Mouse (Mus musculus) MEL (cell line): Measurements from ENCODE around the gene Adam12. TPM values are rescaled to one million over a fixed set of nuclear protein-coding genes. Genes with fewer than 3 reads are reported as not detected.

ENCODE experiments used
- DNase-seq: peaks from one replicate; pipeline ENCODE4 v3.0.0; 2011; ENCODE audit warnings: low read depth, low spot score
- H3K27ac ChIP-seq: 2 replicates; pipeline ENCODE4 v1.5.1; 2012; ENCODE audit warnings: low read depth, mild to moderate bottlenecking, control low read depth, low read length, moderate library complexity; ENCODE audit not compliant: control insufficient read depth
- H3K27me3 ChIP-seq, 2 experiments: fragments of 150-350 bp in 1 of 2; sonication (generic) in 1 of 2; 2 replicates each; pipeline ENCODE4 v1.6.1; 2012; ENCODE audit warnings: low read length in 2 of 2, mild to moderate bottlenecking in 2 of 2, improper control_type of control experiment in 1 of 2, moderate library complexity in 1 of 2; ENCODE audit not compliant: insufficient read depth in 2 of 2, control insufficient read depth in 1 of 2
- H3K36me3 ChIP-seq, 2 experiments: 2 replicates each; pipeline ENCODE4 v1.6.1; 2012 to 2014; ENCODE audit warnings: low read length in 2 of 2, improper control_type of control experiment in 1 of 2, inconsistent platforms in 1 of 2, mild to moderate bottlenecking in 1 of 2; ENCODE audit not compliant: insufficient read depth in 2 of 2, control insufficient read depth in 1 of 2
- H3K4me1 ChIP-seq, 2 experiments: fragments of 150-350 bp in 1 of 2; sonication (generic) in 1 of 2; 2 replicates each; pipeline ENCODE4 v1.6.1; 2012; ENCODE audit warnings: low read length in 2 of 2, improper control_type of control experiment in 1 of 2, mild to moderate bottlenecking in 1 of 2; ENCODE audit not compliant: insufficient read depth in 2 of 2, control insufficient read depth in 1 of 2
- H3K4me3 ChIP-seq, 2 experiments: fragments of 150-350 bp in 1 of 2; sonication (generic) in 1 of 2; 2 replicates each; pipeline ENCODE4 v1.5.1; 2012; ENCODE audit warnings: low read depth in 2 of 2, low read length in 2 of 2, mild to moderate bottlenecking in 2 of 2, moderate library complexity in 2 of 2, control low read depth in 1 of 2, improper control_type of control experiment in 1 of 2; ENCODE audit not compliant: control insufficient read depth in 1 of 2, insufficient read depth in 1 of 2
- H3K79me2 ChIP-seq: 2 replicates; pipeline ENCODE4 v1.6.1; 2012; ENCODE audit warnings: mild to moderate bottlenecking, low read length, moderate library complexity; ENCODE audit not compliant: control insufficient read depth, poor library complexity, insufficient read depth
- H3K9ac ChIP-seq: 2 replicates; pipeline ENCODE4 v1.6.1; 2012; ENCODE audit warnings: low read depth, mild to moderate bottlenecking, control low read depth, low read length, moderate library complexity; ENCODE audit not compliant: control insufficient read depth, poor library complexity, severe bottlenecking
- H3K9me3 ChIP-seq: fragments of 150-350 bp; sonication (generic); replicated peaks from 2 replicates; pipeline ENCODE4 v1.6.1; 2012; ENCODE audit warnings: mild to moderate bottlenecking, low read length, improper control_type of control experiment, moderate library complexity; ENCODE audit not compliant: insufficient read depth
- E2F4 ChIP-seq: IDR thresholded peaks from 2 replicates; pipeline ENCODE4 v1.6.1; 2011; ENCODE audit warnings: low read depth, low read length, improper control_type of control experiment, borderline replicate concordance
- GATA1 ChIP-seq: IDR thresholded peaks from 2 replicates; pipeline ENCODE4 v1.6.1; 2011; ENCODE audit warnings: low read depth, low read length, improper control_type of control experiment
- JUND ChIP-seq: IDR thresholded peaks from 2 replicates; pipeline ENCODE4 v1.6.1; 2011; ENCODE audit warnings: low read depth, mild to moderate bottlenecking, improper control_type of control experiment, low read length
- MAFK ChIP-seq: IDR thresholded peaks from 2 replicates; pipeline ENCODE4 v1.6.1; 2011; ENCODE audit warnings: low read depth, mild to moderate bottlenecking, low read length, improper control_type of control experiment, borderline replicate concordance
- MAZ ChIP-seq: IDR thresholded peaks from 2 replicates; pipeline ENCODE4 v1.6.1; 2012; ENCODE audit warnings: low read depth, mild to moderate bottlenecking, inconsistent platforms, low read length, improper control_type of control experiment
- MXI1 ChIP-seq: IDR thresholded peaks from 2 replicates; pipeline ENCODE4 v1.6.1; 2011; ENCODE audit warnings: mild to moderate bottlenecking, low read depth, low read length, improper control_type of control experiment
- MYB ChIP-seq: IDR thresholded peaks from 2 replicates; pipeline ENCODE4 v1.6.1; 2011; ENCODE audit warnings: mild to moderate bottlenecking, low read depth, low read length, improper control_type of control experiment
- NELFE ChIP-seq: IDR thresholded peaks from 2 replicates; pipeline ENCODE4 v1.6.1; 2011; ENCODE audit warnings: low read depth, low read length, improper control_type of control experiment
- NRF1 ChIP-seq: IDR thresholded peaks from 2 replicates; pipeline ENCODE4 v1.6.1; 2014; ENCODE audit warnings: low read depth, mild to moderate bottlenecking, inconsistent platforms, low read length, improper control_type of control experiment, moderate library complexity; ENCODE audit not compliant: poor library complexity, insufficient read depth, severe bottlenecking
- RCOR1 ChIP-seq: IDR thresholded peaks from 2 replicates; pipeline ENCODE4 v1.6.1; 2012; ENCODE audit warnings: low read depth, mild to moderate bottlenecking, inconsistent platforms, low read length, improper control_type of control experiment
- SIN3A ChIP-seq: IDR thresholded peaks from 2 replicates; pipeline ENCODE4 v1.6.1; 2012; ENCODE audit warnings: low read length, improper control_type of control experiment, inconsistent platforms
- SMC3 ChIP-seq: IDR thresholded peaks from 2 replicates; pipeline ENCODE4 v1.6.1; 2011; ENCODE audit warnings: low read depth, low read length, improper control_type of control experiment
- TBP ChIP-seq: IDR thresholded peaks from 2 replicates; pipeline ENCODE4 v1.8.0; 2011; ENCODE audit warnings: low read depth, low read length, improper control_type of control experiment
- TCF12 ChIP-seq: IDR thresholded peaks from 2 replicates; pipeline ENCODE4 v1.6.1; 2014; ENCODE audit warnings: low read depth, mild to moderate bottlenecking, inconsistent platforms, low read length, improper control_type of control experiment, moderate library complexity
- ZKSCAN1 ChIP-seq: IDR thresholded peaks from 2 replicates; pipeline ENCODE4 v1.6.1; 2012; ENCODE audit warnings: low read depth, mild to moderate bottlenecking, inconsistent platforms, low read length, improper control_type of control experiment, moderate library complexity
- polyA plus RNA-seq, 2 experiments: library from polyadenylated mRNA; stranded (reverse) in 1 of 2; unstranded in 1 of 2; fragments of >175 nt in 1 of 2; fragments of >200 nt in 1 of 2; gene quantifications; 2 replicates each; pipeline versions ENCODE4 v1.2.1 to v1.2.4; 2012; ENCODE audit warnings: low replicate concordance in 2 of 2, low read depth in 1 of 2; ENCODE audit not compliant: insufficient read length in 2 of 2, insufficient read depth in 1 of 2, missing spikeins in 1 of 2
- total RNA-seq: library from RNA; depleted of rRNA; stranded (reverse); fragments of 300-350 nt; gene quantifications from 2 replicates; pipeline ENCODE4 v1.2.3, GENCODE M21; 2012

Gene Adam12
- total and polyA plus RNA-seq, 3 experiments, result not detected

- H3K4me1 ChIP-seq, result no peaks in the 10 kb centered on the region
- no peak for DNase-seq
- H3K9ac ChIP-seq, result no peak overlapping the region
- no peak overlapping the region for H3K27ac ChIP-seq
- no peaks in the 10 kb centered on the region for H3K36me3 ChIP-seq
- H3K4me3 ChIP-seq, result no peak overlapping the region
- no peaks in the 10 kb centered on the region for H3K27me3 ChIP-seq
- TF ChIP-seq TCF12 (no peak), MXI1 (no peak), SMC3 (no peak), GATA1 (no peak)
- H3K9me3 ChIP-seq, result no peaks in the 10 kb centered on the region
- H3K79me2 ChIP-seq, result no peaks in the 10 kb centered on the region
Observed at GRCm38 (mm10) chr7:134223444-134224161, 8.3 kb downstream of the Adam12 start.

- H3K4me3 ChIP-seq, result no peak overlapping the region
- DNase-seq, result no peak
- no peaks in the 10 kb centered on the region for H3K27me3 ChIP-seq
- H3K9ac ChIP-seq, result no peak overlapping the region
- TF ChIP-seq MAZ, result no peak
- TF ChIP-seq JUND, result no peak
- TF ChIP-seq MXI1, result no peak
- TF ChIP-seq SMC3, result no peak
- TF ChIP-seq NELFE, result no peak
- TF ChIP-seq NRF1, result no peak
- no peak for TF ChIP-seq TBP
- no peak for TF ChIP-seq MYB
- TF ChIP-seq TCF12, result no peak
- H3K27ac ChIP-seq, result no peak overlapping the region
- no peaks in the 10 kb centered on the region for H3K79me2 ChIP-seq
- no peaks in the 10 kb centered on the region for H3K4me1 ChIP-seq
- H3K36me3 ChIP-seq, result no peaks in the 10 kb centered on the region
- no peaks in the 10 kb centered on the region for H3K9me3 ChIP-seq
Observed at GRCm38 (mm10) chr7:134207956-134208355, 24.0 kb downstream of the Adam12 start.

DNA sequence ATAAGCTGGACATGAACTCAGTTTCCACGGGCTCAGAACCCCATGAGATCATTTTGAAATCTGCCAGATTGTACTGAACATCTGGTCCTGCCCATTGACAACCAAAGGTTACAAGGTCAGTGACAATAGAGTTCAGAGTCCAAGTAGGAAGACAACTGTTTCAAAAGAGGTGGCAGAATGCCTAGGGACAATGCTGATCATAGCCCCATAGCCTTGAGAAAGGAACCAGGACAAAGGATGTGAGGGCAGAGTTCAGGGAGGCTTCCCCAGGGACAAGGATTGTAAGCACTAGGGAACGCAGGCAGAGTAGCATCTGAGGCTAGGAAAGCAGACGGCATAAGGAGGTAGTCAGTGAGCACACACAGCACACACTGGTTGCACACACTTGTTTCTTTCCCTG is 38.9 kb downstream of the Adam12 start:
- Histone ChIP-seq H3K27ac (no peak overlapping the region), H3K9ac (no peak overlapping the region), H3K79me2 (no peaks in the 10 kb centered on the region), H3K4me1 (no peaks in the 10 kb centered on the region), H3K27me3 (no peaks in the 10 kb centered on the region), H3K9me3 (no peaks in the 10 kb centered on the region), H3K36me3 (no peaks in the 10 kb centered on the region), H3K4me3 (no peak overlapping the region)
- no peak for TF ChIP-seq RCOR1
- no peak for TF ChIP-seq E2F4
- TF ChIP-seq ZKSCAN1, result no peak
- no peak for TF ChIP-seq MYB
- no peak for TF ChIP-seq SIN3A
- no peak for TF ChIP-seq MAFK
- DNase-seq, result no peak
